Mouse (Mus musculus): ENCODE measurements around the gene Gak. TPM values are rescaled to one million over a fixed set of nuclear protein-coding genes. Genes with fewer than 3 reads are reported as not detected.

Gene Gak
- polyA plus RNA-seq, 1 experiment from 2014 or later = 49.0 TPM

GRCm38 (mm10) chr5:108521896-108522295 is 107.7 kb downstream of the Gak start:
- no peak for ATAC-seq (ENCODE audit: borderline replicate concordance, extremely low read depth, low FRiP score, low TSS enrichment)
- Histone ChIP-seq H3K4me3 (no peak overlapping the region), H3K27me3 (no peaks in the 10 kb centered on the region), H3K36me3 (no peaks in the 10 kb centered on the region), H3K4me1 (no peaks in the 10 kb centered on the region), H3K27ac (no peak overlapping the region), H3K9ac (no peak overlapping the region), H3K4me2 (no peak overlapping the region), H3K9me3 (no peaks in the 10 kb centered on the region)
- 76% methylated on average over 3 of the region's 3 CpGs for WGBS

- no peaks in the 10 kb centered on the region for H3K9me3 ChIP-seq
- H3K4me1 ChIP-seq = no peaks in the 10 kb centered on the region
- H3K9ac ChIP-seq = no peak overlapping the region
- 37% methylated on average over 2 of the region's 2 CpGs for WGBS
- no peaks in the 10 kb centered on the region for H3K36me3 ChIP-seq
- no peak overlapping the region for H3K4me3 ChIP-seq
- H3K27me3 ChIP-seq = no peaks in the 10 kb centered on the region
- no peak overlapping the region for H3K4me2 ChIP-seq
- no peak overlapping the region for H3K27ac ChIP-seq
- ATAC-seq (ENCODE audit: borderline replicate concordance, extremely low read depth, low FRiP score, low TSS enrichment) = no peak
Observed at GRCm38 (mm10) chr5:108521016-108521415, 108.5 kb downstream of the Gak start.

DNA sequence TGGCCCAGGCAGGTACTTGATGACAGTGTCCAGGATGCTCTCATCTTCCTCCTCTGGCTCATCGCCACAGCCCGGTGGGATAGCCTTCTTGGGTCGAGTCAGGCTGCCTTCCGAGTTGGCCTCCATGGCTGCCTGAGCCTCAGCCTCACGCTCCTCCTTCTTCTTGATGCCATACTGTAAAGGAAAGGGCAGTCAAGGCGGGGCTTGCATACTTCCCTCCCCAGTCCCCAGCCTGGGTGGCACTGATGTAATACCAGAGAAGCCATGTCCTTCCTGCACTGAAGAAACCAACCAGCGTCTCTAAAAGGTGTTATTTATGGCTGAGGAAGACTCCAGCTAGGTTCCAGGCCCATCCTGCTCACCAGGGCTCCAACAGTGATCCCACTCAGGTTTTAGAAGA is 109.4 kb downstream of the Gak start:
- ATAC-seq (ENCODE audit: borderline replicate concordance, extremely low read depth, low FRiP score, low TSS enrichment) = peak; percentile 27; the same call in 1 of the 2 replicates
- WGBS = 63% methylated on average over 7 of the region's 7 CpGs
- no peak overlapping the region for H3K4me2 ChIP-seq

More for the DNA sequence above, 109.4 kb downstream of the Gak start:
- Histone ChIP-seq H3K9ac (no peak overlapping the region), H3K9me3 (no peaks in the 10 kb centered on the region), H3K27ac (no peak overlapping the region), H3K4me3 (no peak overlapping the region), H3K36me3 (no peaks in the 10 kb centered on the region), H3K4me1 (no peaks in the 10 kb centered on the region), H3K27me3 (no peaks in the 10 kb centered on the region)

Other genes with a start within 250 kb of the Gak start
- gene Pde6b, start 241.4 kb downstream of the Gak start, polyA plus RNA-seq (2015; fragmentation: Nextera tagmentation; extraction: Ambion mirVana) = 0.32 and 0.39 TPM in 2 replicates
- 344 and 363 TPM in 2 replicates for gene Atp5k, start 195.3 kb downstream of the Gak start, polyA plus RNA-seq (2015; fragmentation: Nextera tagmentation; extraction: Ambion mirVana)
- 0.24 and 0.34 TPM in 2 replicates for gene Mfsd7a, start 180.9 kb downstream of the Gak start, polyA plus RNA-seq (2015; fragmentation: Nextera tagmentation; extraction: Ambion mirVana)
- gene Pcgf3, start 168.5 kb downstream of the Gak start, polyA plus RNA-seq (2015; fragmentation: Nextera tagmentation; extraction: Ambion mirVana) = 17.2 and 19.3 TPM in 2 replicates
- gene Cplx1, start 79.7 kb downstream of the Gak start, polyA plus RNA-seq (2015; fragmentation: Nextera tagmentation; extraction: Ambion mirVana) = 0.57 and 0.98 TPM in 2 replicates
- 28.3 and 29.5 TPM in 2 replicates for gene Tmem175, start within 50 bp of the Gak start, polyA plus RNA-seq (2015; fragmentation: Nextera tagmentation; extraction: Ambion mirVana)
- 12.1 and 14.5 TPM in 2 replicates for gene Idua, start 30.6 kb upstream of the Gak start, polyA plus RNA-seq (2015; fragmentation: Nextera tagmentation; extraction: Ambion mirVana)
- 10.7 and 11.7 TPM in 2 replicates for gene Dgkq, start 39.9 kb upstream of the Gak start, polyA plus RNA-seq (2015; fragmentation: Nextera tagmentation; extraction: Ambion mirVana)
- gene Slc26a1, start 45.8 kb upstream of the Gak start, polyA plus RNA-seq (2015; fragmentation: Nextera tagmentation; extraction: Ambion mirVana) = 0.39 and 0.50 TPM in 2 replicates
- 35.8 and 36.3 TPM in 2 replicates for gene Fgfrl1, start 62.6 kb upstream of the Gak start, polyA plus RNA-seq (2015; fragmentation: Nextera tagmentation; extraction: Ambion mirVana)
- gene Rnf212, start 145.2 kb upstream of the Gak start, polyA plus RNA-seq (2015; fragmentation: Nextera tagmentation; extraction: Ambion mirVana) = not detected in 2 replicates
- not detected in 2 replicates for gene Tmed11, start 165.6 kb upstream of the Gak start, polyA plus RNA-seq (2015; fragmentation: Nextera tagmentation; extraction: Ambion mirVana)
- gene Vmn2r8, start 179.1 kb upstream of the Gak start, polyA plus RNA-seq (2015; fragmentation: Nextera tagmentation; extraction: Ambion mirVana) = not detected in 2 replicates
- not detected in 2 replicates for gene Vmn2r9, start 222.8 kb upstream of the Gak start, polyA plus RNA-seq (2015; fragmentation: Nextera tagmentation; extraction: Ambion mirVana)